Mouse (Mus musculus) ES-Bruce4 (cell line): Measurements from ENCODE around the gene Phlpp1. TPM values are rescaled to one million over a fixed set of nuclear protein-coding genes. Genes with fewer than 3 reads are reported as not detected.

ENCODE experiments used
- H3K27ac ChIP-seq: 2 replicates; pipeline ENCODE4 v1.5.1; 2012; ENCODE audit warnings: low read length, inconsistent platforms; ENCODE audit not compliant: insufficient read depth
- H3K27me3 ChIP-seq: 2 replicates; pipeline ENCODE4 v1.6.1; 2012; ENCODE audit warnings: mild to moderate bottlenecking, low read length, inconsistent platforms; ENCODE audit not compliant: control insufficient read depth, poor library complexity, insufficient read depth, severe bottlenecking
- H3K36me3 ChIP-seq: 2 replicates; pipeline ENCODE4 v1.6.1; 2012; ENCODE audit warnings: inconsistent platforms, mild to moderate bottlenecking, low read length, moderate library complexity; ENCODE audit not compliant: control insufficient read depth, poor library complexity, insufficient read depth, severe bottlenecking
- H3K4me1 ChIP-seq: one replicate; pipeline ENCODE4 v1.8.1; 2011; ENCODE audit warnings: low read length; ENCODE audit not compliant: control insufficient read depth, insufficient read depth
- H3K4me3 ChIP-seq: 2 replicates; pipeline ENCODE4 v1.5.1; 2011; ENCODE audit warnings: low read depth, mild to moderate bottlenecking, low read length
- H3K9ac ChIP-seq: 2 replicates; pipeline ENCODE4 v1.6.1; 2012; ENCODE audit warnings: low read depth, mild to moderate bottlenecking, inconsistent platforms; ENCODE audit not compliant: poor library complexity, severe bottlenecking
- H3K9me3 ChIP-seq: replicated peaks from 2 replicates; pipeline ENCODE4 v1.6.1; 2012; ENCODE audit warnings: mild to moderate bottlenecking, low read length, inconsistent platforms; ENCODE audit not compliant: control insufficient read depth, poor library complexity, insufficient read depth, severe bottlenecking
- CTCF ChIP-seq: IDR thresholded peaks from one replicate; pipeline ENCODE4 v1.8.1; 2011; ENCODE audit warnings: low read depth, low read length
- EP300 ChIP-seq: IDR thresholded peaks from 2 replicates; pipeline ENCODE4 v1.6.1; 2011; ENCODE audit warnings: low read depth, low read length; ENCODE audit not compliant: insufficient read depth
- POLR2A ChIP-seq: IDR thresholded peaks from one replicate; pipeline ENCODE4 v1.8.1; 2011; ENCODE audit warnings: low read length; ENCODE audit not compliant: insufficient read depth
- polyA plus RNA-seq: library from polyadenylated mRNA; stranded (reverse); fragments of >200 nt; gene quantifications from 2 replicates; pipeline ENCODE4 v1.2.4, GENCODE M21; 2011; ENCODE audit warnings: low read depth; ENCODE audit not compliant: missing spikeins, insufficient read depth, insufficient read length

Phlpp1 gene
- polyA plus RNA-seq, 1 experiment, result 13.4 TPM

DNA sequence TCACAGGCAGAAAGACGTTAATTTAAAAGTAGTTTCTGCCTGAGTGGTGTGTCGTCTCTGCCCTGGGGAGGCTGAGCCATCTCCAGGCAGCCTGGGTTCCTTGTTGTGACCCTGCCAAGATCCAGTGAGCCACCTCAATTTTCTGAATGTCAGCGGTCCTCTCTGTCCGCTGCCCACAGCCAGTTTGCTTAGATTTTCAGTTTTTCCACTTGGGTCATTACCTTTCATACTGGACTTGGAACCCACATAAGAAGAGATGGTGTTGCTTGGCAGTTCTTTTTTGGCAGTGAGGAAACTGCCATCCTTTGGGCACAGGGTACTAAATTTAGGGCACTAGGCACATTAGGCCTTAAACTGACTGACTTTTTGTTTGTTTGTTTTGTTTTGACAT, 60.9 kb downstream of the Phlpp1 start:
- Histone ChIP-seq H3K4me1 (no peaks in the 10 kb centered on the region), H3K36me3 (no peaks in the 10 kb centered on the region)

DNA sequence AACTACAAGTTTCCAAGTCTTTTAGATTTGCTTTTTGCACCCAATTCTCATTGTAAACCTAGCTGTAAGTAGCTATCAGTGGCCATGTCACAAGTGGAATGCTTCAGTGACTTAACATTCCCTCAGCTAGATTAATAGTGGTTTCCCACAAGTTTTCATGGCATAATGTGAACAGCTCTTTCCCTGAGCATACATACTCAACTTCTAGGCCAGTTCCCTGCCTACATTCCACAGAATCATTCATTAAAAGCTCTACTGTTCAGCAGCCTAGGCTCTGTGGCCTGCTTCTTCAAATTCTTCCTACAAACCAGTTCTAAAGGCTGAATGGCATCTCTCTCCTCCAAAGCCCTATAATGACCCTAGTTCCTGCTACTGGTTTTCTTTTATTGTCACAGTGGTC, 65.4 kb downstream of the Phlpp1 start:
- Histone ChIP-seq H3K4me3 (no peak overlapping the region), H3K27me3 (no peaks in the 10 kb centered on the region), H3K4me1 (no peaks in the 10 kb centered on the region), H3K27ac (no peak overlapping the region), H3K9ac (no peak overlapping the region), H3K36me3 (no peaks in the 10 kb centered on the region), H3K9me3 (no peaks in the 10 kb centered on the region)
- TF ChIP-seq CTCF (no peak), EP300 (no peak), POLR2A (no peak)

More for the DNA sequence above, 60.9 kb downstream of the Phlpp1 start:
- Histone ChIP-seq H3K9me3 (no peaks in the 10 kb centered on the region), H3K9ac (no peak overlapping the region), H3K27me3 (no peaks in the 10 kb centered on the region), H3K27ac (no peak overlapping the region), H3K4me3 (no peak overlapping the region)
- TF ChIP-seq EP300 (no peak), CTCF (no peak), POLR2A (no peak)

DNA sequence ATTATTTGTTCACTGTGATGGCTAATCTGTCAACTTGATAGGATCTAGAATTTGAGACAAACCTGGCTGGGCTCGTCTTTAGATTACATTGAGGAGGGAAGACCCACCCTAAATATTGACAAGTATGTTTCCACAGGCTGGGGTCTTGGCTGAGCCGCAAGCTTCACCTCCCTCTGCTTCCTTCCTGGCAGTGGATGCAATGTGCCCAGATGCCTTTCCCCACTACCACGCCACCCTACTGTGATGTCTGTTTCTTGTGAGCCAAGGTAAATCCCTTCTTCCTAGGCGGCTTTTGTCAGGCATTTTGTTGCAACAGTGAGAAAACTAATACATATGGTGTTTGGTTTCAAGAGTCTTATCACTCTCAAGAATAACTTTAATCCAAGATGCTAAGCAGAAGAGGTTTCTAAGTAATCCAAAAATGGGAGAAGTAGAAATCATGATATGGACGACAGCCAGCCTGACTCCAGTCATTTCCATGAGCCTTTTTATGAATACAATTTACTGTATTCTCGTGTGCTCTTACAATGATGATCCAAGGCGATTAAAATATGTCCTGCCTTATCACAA, 68.6 kb downstream of the Phlpp1 start:
- H3K36me3 ChIP-seq, result no peaks in the 10 kb centered on the region
- no peaks in the 10 kb centered on the region for H3K27me3 ChIP-seq
- no peak overlapping the region for H3K27ac ChIP-seq
- TF ChIP-seq EP300 (no peak), CTCF (no peak), POLR2A (no peak)
- H3K9me3 ChIP-seq, result no peaks in the 10 kb centered on the region
- no peaks in the 10 kb centered on the region for H3K4me1 ChIP-seq
- no peak overlapping the region for H3K4me3 ChIP-seq
- H3K9ac ChIP-seq, result no peak overlapping the region

DNA sequence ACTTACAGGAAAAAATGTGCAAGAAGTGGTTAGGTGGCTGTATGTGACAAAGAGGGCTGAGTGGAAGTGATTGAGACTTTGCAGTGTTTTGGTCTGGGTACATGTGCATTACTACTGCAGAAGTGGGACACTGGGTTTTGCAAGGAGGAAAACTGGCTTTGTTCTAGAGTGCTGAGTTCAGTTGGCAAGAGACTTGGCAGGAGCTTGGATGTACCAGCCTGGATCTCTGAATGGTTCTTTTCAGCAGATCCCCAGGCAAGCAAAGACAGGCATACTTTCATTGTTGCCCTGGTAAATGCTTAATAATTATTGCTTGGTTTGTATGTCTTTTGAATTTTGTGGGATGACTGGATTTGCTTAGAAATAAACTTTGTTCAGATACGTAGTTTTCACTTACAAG, 69.5 kb downstream of the Phlpp1 start:
- Histone ChIP-seq H3K27ac (no peak overlapping the region), H3K27me3 (no peaks in the 10 kb centered on the region), H3K36me3 (no peaks in the 10 kb centered on the region), H3K4me3 (no peak overlapping the region), H3K9ac (no peak overlapping the region), H3K9me3 (no peaks in the 10 kb centered on the region), H3K4me1 (no peaks in the 10 kb centered on the region)
- TF ChIP-seq POLR2A (no peak), CTCF (no peak), EP300 (no peak)

DNA sequence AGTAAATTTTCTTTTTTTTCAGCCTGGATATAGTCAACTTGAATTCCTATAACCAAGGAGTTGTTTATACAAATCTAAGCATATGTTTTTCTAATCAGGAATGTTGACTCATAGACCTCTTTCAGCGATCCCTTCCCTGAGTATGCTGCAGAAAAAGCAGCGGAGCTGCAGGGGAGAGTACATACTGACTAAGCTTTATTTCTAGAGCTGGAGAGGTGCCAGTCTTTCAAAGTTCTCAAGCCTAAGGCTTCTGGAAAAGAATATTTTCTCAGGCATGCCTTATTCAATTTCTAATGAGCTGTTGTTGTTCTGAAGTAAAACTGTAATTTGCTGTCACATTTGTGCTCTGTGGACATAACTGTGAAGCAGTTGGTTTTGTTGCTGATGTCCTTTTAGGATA, 70.6 kb downstream of the Phlpp1 start:
- no peak overlapping the region for H3K27ac ChIP-seq

DNA sequence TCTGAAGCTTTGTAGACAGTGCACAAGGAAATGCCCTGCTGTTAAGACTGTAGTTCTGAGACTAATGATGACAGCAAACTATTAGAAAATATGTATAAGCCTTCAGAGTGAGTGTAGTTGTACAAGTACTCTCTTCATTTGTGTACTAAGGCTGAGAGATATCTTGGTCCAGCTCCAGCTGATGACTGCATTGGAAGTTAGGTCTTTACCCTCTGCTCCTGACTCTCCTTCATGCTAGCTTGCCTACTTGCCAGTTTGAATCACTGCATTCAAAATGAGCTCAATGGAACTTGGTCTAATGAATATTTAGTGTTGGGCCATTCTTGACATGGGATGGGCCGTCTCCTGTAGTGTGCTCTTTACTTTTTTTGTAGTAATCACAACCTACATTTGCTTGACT, 71.8 kb downstream of the Phlpp1 start:
- H3K4me3 ChIP-seq, result no peak overlapping the region
- no peak overlapping the region for H3K9ac ChIP-seq
- TF ChIP-seq POLR2A (no peak), CTCF (no peak), EP300 (no peak)

More for the DNA sequence above, 70.6 kb downstream of the Phlpp1 start:
- Histone ChIP-seq H3K4me1 (no peaks in the 10 kb centered on the region), H3K27me3 (no peaks in the 10 kb centered on the region), H3K36me3 (no peaks in the 10 kb centered on the region), H3K4me3 (no peak overlapping the region), H3K9ac (no peak overlapping the region), H3K9me3 (no peaks in the 10 kb centered on the region)
- TF ChIP-seq POLR2A, result no peak
- no peak for TF ChIP-seq CTCF
- no peak for TF ChIP-seq EP300

More for the DNA sequence above, 71.8 kb downstream of the Phlpp1 start:
- no peaks in the 10 kb centered on the region for H3K36me3 ChIP-seq
- H3K4me1 ChIP-seq, result no peaks in the 10 kb centered on the region
- H3K27ac ChIP-seq, result no peak overlapping the region
- no peaks in the 10 kb centered on the region for H3K27me3 ChIP-seq
- H3K9me3 ChIP-seq, result no peaks in the 10 kb centered on the region
